Mouse (Mus musculus) inflammation-experienced regulatory T-cells, adult 6 months (primary cell): Measurements from ENCODE around the gene Prorsd1. TPM values are rescaled to one million over a fixed set of nuclear protein-coding genes. Genes with fewer than 3 reads are reported as not detected.
A peak's percentile ranks its signal among the peaks of the same experiment; 100 is the strongest.
"Not testable (repeated sequence)": the region's sequence is repeated elsewhere in the genome, so short reads cannot be mapped to it uniquely, and the experiment has no call there.

Source experiments
- ATAC-seq: one replicate; pipeline ENCODE4 v1.8.0; 2017
- polyA plus RNA-seq, 3 experiments: library from polyadenylated mRNA; unstranded; fragments of 100-300 nt; shearing (Covaris generic); gene quantifications; one replicate each; pipeline ENCODE4 v1.2.1; 2017

Gene Prorsd1
- polyA plus RNA-seq: 10 to 100 TPM; 41.2 to 47.8 (median 47.3) TPM

DNA sequence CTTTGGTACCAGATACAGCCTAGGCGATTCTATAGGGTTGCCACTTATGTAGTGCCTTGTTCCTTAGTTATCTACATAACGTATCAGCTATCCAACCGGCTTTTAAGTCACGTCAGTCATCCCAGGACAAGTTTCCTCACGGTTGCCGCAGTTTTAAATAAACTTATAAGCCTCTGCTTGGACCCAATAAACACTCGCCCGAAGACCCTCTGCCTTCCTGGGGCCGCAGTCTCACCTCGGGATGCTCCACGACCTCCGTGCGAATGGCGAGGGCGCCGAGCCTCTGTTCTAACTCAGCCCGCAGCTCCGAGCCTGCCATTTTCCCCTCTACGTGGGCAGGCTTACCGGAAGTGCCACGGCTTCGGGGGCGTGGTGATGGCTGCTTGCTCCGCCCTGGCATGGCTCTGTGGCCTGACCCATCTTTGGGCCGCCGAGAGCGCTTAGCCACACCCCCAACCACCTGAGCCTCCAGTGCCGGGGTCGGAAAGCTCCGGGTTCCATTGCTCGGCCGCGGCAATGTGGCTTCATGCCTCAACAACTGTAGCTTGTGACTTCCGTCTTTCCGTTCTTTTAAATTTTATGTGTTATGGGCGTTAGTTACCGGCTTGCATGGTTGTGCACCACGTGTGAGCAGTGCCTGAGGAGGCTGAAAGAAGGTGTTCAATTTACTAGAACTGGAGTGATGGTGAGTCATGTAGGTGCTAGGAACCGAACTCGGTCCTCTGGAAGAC, at the start of gene Prorsd1:
Prorsd1 (minus strand) TSS at position 352 of the 731 bp plus-strand sequence.
- ATAC-seq: peak; percentile 98

DNA sequence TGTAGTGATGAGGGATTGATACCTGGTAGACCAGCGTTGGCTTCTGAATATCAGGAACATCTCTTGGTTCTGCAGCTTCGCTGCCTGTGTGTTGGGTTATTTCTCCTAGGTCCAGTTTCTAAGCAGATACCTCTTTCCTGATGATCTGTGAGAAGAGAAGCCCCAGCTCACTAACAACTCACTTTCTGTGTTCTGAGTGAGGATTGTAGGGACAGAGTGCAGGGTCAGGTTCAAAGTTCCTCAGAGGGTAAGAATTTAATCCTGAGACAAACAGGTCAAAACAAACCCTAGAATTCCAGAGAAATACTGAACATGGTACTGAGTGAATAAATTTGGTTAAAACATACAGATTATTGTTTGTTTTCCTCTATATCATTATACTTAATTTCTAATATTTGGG, 48.6 kb upstream of the Prorsd1 start:
- ATAC-seq: no peak

DNA sequence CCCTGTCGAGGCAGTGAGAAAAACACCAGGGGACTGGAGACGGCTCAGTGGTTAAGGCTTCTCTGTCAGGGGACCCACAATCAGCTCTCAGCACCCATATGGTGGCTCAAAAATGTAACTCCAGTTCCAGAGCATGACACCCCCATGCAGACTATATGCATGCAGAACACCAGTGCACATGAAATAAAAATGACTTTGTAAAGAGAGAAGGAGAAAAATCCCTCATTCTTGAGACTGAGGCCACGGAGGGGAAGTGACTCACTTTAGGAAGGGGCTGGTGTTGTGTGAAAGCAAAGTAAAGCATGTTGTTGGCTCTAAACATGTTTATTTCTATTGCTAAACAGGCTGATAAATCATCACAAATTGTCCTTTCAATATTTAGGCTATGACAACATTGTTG, 46.2 kb upstream of the Prorsd1 start:
- no peak for ATAC-seq

DNA sequence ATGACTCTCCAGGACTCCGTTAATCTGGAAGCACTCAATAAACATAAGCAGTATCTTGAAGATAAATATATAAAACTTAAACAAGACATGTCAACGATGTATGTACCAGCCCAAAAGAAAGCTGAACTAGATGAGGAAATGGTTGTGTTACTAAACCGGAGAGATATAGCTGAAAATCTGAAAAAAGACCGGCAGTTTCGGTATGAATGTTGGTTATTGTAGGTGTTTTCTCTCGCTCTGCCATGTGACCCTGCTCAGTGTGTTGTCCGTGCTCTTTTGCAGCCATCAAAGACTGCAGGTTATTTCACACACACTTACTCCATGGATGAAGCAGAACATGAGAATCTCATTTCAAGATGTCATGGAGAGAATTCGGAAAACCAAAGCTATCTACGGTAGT, 45.6 kb upstream of the Prorsd1 start:
- ATAC-seq: peak; percentile 70

DNA sequence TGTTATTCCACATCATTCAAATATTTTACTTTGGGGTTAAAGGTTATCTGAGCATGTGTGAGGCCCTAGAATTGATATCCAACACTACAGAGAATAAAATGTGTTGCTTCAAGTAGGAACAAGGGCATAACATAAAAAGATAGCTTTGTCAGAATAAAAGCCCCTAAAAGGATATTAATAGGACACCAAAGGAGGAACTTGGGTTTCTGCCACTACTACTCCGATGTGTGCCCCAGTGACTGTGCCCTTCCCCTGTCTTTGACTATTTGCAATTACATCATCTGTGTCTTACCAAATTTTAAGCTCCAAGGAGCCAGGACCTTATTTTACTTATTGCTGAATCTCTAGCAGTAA, 34.6 kb upstream of the Prorsd1 start:
- no peak for ATAC-seq

DNA sequence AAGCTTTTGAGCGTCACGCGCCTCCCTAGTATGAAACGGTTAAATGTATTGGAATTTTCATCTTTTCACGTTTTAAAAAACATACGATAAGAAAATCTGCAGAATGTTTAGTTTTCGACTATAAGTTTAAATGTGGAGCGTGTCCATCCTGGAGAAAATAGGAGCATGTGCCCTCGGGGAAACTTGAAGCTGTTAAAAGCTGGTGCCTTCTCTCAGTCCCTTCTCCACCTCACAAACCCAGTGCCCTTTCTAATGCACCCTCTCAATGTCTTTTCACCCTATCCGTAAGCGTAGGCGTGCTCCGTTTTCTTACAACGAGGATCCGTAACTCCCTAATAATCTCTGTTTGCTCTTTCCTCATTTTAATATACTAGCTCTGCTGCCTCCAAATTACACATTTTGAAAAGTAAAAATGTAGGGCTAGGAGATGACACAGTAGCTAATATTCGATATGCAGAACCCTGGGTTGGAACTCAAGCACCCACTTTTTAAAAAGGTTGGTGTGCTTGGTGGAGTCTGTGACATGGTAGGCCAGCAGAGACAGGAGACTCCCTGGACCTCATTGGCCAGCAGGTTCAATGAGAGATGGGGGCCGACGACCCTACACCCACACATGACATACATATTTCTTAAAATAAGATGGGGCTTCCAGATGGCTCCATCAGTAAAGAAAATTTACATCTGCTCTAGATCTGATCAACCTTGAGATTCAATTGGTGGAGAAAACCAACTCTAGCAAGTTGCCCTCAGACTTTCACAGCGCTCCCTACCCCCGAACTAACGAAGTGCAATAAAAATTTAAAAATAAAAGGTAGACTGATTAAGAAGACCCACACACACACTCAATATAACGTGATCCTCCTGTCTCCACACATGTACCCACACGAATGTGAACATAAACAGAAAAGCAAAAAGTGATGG, 33.9 kb upstream of the Prorsd1 start:
- ATAC-seq: no peak

DNA sequence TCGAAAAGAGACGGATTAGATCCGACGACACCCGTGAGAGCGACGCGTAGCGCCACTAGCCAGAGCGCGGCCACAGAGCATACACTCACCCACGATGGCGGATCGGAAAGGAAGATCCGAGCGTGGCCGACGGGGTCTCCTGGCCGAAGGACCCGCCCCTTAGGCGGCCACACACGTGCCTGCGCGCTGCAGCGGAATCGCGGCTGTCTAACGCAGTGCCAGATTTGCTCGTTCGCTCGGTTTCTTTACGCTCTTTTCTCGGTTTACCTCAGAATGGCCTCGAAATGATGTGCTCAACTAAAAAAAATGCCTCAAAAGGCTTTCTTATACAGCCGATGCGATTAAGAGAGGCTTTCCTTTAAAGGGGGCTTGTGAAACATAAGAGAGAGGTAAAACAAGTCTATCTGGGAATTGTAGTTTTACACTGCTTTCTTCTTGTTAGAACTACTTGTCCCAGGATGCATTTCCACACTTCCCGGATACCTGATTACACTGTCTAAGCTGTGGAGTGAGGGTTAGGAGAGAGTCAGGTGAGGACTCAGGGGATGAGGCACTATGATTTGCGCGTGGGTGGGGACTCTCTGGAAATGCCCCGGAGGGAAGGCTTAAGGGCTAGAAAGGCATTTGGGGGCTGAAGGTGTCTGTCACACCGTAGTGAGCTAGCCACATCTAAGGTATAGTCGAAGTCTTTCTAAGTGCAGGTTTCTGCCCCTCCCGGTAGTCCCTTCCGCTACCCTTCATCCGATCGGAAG, 33.1 kb upstream of the Prorsd1 start, which contains the start of the genes Clhc1 and Rps27a:
Clhc1 (plus strand) TSS at position 199 of the 752 bp plus-strand sequence.
Rps27a (minus strand) TSS at position 358 of the 752 bp plus-strand sequence.
- ATAC-seq: peak; percentile 93

DNA sequence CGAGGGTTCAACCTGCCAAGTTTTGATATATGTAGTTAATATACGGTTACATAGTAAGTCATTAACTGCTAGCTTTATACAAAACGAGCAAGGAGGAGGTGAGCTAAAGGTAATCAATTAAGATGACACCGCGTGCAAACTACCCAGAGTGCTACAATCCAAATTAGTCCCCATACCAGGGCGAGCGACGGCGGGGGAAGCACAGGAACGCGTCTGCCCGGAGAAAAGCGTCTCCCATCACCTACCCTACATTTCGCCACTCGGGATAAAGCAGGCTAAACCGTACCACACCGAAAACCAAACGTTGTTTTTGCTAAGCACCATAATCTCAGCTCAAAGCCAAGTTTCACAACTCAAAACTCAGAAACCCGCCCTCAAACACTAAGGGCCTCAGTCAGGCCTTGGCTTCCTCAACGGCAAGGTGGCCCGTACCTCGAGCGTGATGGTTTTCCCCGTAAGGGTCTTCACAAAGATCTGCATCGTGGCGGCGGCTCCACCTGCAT, 32.5 kb upstream of the Prorsd1 start:
- ATAC-seq: no peak

DNA sequence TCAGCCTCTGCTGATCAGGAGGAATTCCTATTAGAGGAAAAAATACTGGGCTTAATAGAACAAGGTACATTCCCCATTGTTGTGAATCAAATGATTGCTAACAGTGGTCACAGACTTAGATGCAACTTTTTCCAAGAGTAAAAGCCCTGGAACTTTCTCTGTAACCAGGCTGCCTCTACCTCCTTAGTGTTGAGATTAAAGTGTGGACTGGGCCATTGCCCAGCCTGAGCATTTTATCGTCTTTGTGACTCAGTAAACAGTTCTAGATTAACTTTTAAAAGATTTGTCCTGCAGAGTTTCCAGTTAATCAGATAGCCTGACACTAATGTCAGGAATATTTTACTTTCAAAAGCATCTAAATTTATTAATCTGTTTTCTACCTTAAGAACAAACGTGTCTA, 31.9 kb upstream of the Prorsd1 start:
- no peak for ATAC-seq

DNA sequence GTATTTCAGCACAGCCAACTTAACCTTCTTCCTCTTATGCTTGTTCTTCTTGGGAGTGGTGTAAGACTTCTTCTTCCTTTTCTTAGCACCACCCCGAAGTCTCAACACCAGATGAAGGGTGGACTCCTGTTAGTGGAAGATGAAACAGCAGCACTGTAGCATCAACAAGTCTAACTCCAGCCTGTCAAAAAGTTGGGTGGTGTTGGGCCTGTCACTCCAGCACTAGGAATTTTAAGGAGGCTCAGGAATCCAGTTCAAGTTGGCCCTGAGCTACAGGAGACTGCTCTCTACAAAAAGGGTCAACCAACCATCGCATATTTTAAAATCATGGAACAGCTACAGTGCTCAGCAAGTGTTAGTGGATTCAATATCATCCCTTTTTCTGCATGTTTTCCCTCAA, 31.5 kb upstream of the Prorsd1 start:
- ATAC-seq: not testable (repeated sequence)

DNA sequence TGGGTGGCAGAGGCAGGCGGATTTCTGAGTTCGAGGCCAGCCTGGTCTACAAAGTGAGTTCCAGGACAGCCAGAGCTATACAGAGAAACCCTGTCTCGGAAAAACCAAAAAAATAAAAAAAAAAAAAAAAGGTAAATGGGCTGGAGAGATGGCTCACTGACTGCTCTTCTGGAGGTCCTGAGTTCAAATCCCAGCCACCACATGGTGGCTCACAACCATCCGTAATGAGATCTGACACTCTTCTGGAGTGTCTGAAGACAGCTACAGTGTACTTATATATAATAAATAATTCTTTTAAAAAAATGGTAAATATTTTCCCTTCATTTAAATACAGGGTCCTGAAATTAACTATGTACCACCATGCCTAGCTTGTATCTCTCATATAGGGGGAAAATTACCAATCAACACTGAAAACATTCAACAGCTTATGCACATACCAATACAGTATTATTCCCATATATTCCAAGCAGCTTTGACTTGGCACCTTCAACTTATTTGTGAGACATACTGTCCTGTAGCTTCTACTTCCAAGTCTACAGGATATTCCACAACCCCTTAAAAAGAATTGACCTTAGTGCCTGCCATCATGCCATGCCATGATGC, 30.4 kb upstream of the Prorsd1 start:
- not testable (repeated sequence) for ATAC-seq

DNA sequence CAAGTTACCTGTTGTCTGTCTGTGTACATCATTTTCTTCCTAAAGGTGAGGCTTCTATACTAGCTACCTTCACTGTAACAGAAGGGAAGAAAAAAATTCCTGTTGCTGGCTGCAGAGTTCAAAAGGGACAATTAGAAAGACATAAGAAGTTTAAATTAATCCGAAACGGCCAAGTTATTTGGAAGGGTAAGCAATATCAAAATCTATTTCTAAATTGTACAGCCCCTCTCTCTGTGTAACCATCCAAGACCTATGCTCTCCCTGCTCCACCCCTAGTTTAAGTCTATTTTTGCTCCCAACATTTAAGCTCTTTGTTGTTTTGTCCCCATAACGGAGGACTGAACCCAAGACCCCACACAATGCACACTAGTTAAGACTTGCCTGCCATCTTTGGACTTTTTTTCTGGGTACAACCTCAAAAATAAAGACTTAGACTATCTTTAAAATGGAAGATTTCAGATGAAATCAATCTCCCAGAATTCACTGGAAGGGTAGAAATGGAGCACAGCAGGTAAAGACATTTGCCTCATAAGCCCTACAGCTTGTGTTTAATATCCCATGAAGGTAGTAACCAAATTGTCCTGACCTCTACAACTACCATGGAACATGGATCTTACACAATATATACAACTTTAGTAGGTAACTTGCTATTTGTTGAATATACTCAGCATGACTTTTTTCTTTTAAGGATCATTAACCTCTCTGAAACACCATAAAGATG, 29.6 kb upstream of the Prorsd1 start:
- ATAC-seq: no peak

DNA sequence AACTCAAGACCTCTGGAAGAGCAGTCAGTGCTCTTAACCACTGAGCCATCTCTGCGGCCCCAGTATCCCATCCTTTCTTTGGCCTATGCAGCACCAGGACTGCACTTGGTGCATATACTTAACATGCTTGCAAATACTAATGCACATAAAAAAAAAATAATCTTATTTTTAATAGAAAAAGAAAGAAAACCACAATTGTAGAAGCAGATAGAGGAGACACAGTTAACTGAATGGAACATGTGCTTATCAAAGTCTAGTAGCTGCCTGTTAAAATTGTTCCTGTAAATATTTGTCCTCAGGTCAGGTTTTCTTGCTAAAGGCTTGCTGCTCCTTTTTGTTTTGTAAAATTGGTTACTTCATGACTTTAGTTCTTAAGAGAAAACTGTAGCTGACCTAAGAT, 23.4 kb upstream of the Prorsd1 start:
- no peak for ATAC-seq

DNA sequence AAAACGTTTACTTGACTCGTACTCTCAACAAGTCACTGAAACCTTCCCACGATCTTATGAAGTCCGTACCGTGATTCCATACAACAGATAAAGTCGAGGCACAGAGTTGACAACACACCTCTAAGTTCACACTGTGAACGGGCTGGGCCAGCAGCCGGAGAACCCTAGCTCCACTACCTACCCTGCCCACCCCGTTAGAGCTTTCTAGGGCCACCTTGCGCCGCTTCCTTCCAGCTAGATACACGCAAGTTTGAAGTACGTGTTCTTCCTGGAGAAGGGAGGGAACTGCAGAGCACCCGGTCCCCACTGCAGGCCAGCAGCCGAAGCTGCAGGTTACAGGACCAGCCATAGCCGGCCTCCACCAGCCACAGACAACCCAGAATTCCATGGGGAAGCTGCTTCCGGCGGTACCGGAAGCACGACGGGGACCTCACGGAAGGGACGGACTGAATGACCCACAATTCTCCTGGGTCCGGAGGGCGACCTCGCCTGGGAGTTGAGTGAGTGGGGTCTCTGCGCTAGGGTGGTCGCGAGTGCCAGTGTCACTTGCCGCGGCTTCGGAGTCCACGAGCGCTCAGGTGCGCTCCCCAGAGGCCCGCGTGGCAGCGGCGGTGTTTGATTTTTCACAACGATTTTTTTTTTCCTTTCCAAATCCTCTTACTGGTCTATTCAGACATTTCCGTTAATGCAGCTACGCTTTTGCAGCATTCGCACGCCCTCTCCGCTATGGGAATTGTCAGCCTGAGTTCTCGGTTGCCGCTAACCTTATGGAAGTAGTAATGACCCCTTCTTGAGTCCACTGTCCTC, 11.4 kb upstream of the Prorsd1 start, which contains the start of gene Mtif2:
Mtif2 (plus strand) TSS at position 421 of the 807 bp plus-strand sequence.
- ATAC-seq: peak; percentile 75

DNA sequence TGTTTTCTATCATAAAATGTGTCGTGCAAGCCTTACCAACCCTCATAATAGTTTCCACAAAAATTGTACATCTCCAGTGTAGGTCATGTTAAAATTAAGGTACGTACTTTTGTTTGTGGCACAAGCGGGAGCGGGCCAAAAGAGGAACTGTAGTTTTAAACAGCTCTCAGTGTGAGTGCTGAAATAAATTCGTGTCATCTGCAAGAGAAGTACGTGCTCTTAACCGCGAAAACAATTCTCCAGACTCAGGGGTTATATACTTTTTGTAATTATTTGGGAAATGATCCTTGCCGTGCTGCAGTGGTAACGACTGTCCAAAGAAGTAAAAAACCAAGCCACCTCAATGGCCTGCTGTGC, 530 bp downstream of the Prorsd1 start:
- ATAC-seq: no peak

DNA sequence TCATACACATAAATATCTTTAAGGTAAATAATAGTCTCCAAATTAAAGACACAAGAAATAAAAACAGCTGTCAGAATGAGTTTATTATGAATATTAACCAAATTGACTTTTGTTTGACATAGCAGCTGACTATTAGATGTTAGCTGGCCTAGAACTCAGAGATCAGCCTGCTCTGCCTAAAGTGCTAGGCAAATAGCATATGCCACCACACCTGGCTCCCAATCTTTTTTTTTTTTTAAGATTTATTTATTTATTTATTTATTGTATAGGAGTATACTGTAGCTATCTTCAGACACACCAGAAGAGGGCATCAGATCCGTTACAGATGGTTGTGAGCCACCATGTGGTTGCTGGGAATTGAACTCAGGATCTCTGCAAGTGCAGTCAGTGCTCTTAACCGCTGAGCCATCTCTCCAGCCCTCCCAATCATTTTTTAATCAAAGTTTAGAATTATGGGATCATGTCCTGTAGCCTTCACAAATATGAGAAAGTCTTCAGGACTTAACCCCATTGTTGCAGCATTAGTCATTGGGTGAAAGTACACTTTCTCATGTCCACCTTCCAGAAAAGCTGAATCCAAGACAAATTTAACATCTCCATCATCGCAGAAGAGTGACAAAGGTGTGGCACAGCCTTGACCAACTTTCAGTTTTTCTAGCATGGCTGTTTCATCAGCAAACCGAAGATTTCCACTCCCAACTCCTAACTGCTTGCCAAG, 1.9 kb downstream of the Prorsd1 start:
- ATAC-seq: no peak

DNA sequence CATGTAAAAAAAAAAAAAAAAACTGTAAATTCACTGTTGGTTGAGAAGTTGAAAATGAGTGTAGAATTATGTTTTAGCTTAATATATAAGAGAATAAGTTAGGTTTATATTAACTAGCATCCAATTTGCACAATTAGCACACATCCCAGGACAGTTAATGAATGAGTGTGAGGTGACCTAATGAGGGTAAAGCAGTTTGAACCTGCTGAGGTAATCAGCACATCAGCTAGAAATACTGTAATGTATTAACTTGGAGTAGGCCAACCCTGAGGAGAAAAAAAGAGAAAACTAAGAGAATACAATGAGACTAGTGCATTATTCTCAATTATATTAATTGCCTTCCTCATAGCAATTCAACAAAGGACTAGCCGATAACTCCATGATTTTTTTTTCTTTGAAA, 5.4 kb downstream of the Prorsd1 start:
- ATAC-seq: no peak

DNA sequence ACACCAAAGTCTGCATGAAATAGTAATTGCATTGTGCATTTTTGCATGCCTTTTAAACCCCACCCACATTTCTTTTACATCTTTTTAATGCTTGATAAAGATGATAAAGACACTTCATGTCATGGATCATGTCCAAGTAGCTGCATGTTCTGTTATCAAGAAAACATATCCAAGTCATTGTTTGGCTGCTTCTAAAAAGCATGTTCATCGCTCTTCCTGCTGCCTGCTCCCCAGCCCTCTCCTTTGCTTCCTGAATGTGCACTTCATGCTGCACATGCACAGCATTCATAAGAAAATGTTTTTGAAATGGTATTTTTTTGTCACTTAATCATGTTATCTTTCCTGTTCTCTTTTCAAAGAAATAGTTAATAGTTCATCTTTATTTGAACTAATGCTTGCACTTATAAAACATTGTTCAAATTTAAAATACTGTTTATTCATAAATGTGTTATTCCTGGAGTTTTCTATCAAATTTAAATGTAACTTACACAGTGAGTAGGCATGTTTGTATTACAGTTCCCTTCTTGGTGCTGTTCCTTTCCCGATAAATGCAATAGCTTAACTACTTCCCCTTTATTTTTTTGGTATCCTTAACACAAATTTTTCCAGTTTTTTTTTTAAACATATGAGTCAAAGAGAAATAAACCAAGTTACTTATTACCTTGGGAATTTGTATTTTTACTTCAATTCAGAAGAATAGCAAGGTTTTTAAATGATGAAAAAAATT, 9.8 kb downstream of the Prorsd1 start:
- ATAC-seq: no peak
